Mouse (Mus musculus): Measurements from ENCODE around the gene Gys1.

- TF ChIP-seq CTCF (IDR thresholded peaks at IDR 0.05; ENCODE audit: insufficient read depth, low read depth, low read length): no peak
- TF ChIP-seq POLR2A (IDR thresholded peaks at IDR 0.05; ENCODE audit: insufficient read depth, low read depth, low read length): no peak
Observed at GRCm38 (mm10) chr7:45417962-45418492, 16.6 kb upstream of the Gys1 start.
